Mouse (Mus musculus) liver, embryonic 14.5 days (tissue): ENCODE data around the gene Tmem208.

Source experiments
- CTCF ChIP-seq: IDR thresholded peaks from 2 replicates; pipeline ENCODE4 v1.5.1; 2016; ENCODE audit warnings: antibody characterized with exemption, low read depth, control low read depth
- EP300 ChIP-seq: IDR thresholded peaks from 2 replicates; pipeline ENCODE4 v1.6.1; 2016; ENCODE audit warnings: antibody characterized with exemption, low read depth

DNA sequence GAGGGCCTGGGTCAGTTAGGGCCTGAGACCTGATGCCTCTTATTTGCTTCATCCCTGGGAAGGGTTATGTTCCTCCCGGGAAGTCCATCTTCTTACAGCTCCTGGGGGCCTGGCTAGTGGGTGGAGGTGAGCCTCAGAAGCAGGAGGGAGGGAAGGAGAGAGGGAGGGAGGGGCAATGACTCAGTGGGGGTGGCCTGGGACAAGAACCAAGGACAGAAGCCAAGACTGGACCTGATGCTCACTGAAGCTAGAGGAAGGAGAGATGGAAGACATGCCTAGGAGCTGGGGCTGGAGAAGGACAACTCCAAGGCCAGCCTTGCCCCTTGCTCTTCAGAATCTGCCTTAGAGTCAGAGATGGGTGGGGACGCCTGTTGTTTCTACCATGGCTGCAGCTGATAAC is 46.9 kb downstream of the Tmem208 start, which contains the start of gene Plekhg4:
- TF ChIP-seq CTCF (no peak), EP300 (no peak)
